12 mouse cellular contexts compared by ENCODE assay signal in the genomic region with DNA sequence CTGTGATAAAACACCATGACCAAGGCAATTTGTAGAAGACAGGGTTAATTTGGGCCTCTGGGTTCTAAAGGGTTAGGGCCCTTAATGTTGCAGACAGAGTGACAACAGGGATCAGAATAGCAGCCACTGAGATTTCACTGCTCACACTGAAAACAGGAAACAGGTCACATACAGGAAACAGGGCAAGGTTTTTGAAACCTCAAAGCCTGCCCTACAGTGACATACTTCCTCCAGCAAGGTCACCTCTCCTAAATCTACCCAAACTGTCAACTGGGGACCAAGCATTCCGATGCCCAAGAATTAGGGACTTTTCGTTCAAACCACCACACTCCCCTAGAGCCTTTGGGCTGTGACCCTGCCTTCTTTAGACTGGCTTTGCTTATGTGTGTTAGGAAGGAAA. TPM values are rescaled to one million over a fixed set of nuclear protein-coding genes. Genes with fewer than 3 reads are reported as not detected.
DNase-seq lines count a peak whose midpoint lies in the region; ATAC-seq and TF ChIP-seq lines count a peak whose summit lies in the region.
"Had no signal": no experiment of that assay in that cellular context is flagged by ENCODE, and none has a peak within 500 bp of the region (broad histone marks: within the 10 kb centered on the region; RNA-seq: fewer than 3 reads in every experiment).

No protein-coding gene starts in this region.

- no peak for TF ChIP-seq CTCF in left cerebral cortex, adult 2 months (IDR thresholded peaks at IDR 0.05)

- 0 out of 2 replicates have a peak, but pooled peaks cover 6% of the 10 kb centered on the region for H3K27me3 ChIP-seq in heart, embryonic 10.5 days (ENCODE audit: insufficient read depth, poor library complexity, severe bottlenecking)

- H3K36me3 ChIP-seq in heart, embryonic 10.5 days: no peaks in the 10 kb centered on the region

- H3K4me3 ChIP-seq in left cerebral cortex, adult 2 months: no peak overlapping the region
- no peak overlapping the region for H3K4me3 ChIP-seq in heart, embryonic 10.5 days

- H3K4me1 ChIP-seq in heart, embryonic 10.5 days: peaks cover 14% of the 10 kb centered on the region; the same call in 1 of the 2 replicates

- WGBS in heart, embryonic 10.5 days: 76% methylated on average over 2 of the region's 2 CpGs

- intact Hi-C loops in left cerebral cortex, adult 2 months (cut with DNase I): no loop called here
- intact Hi-C loops in left cerebral cortex, postnatal 4 days (cut with DNase I): no loop called here
- intact Hi-C loops in heart, postnatal 14 days (cut with DNase I): no loop called here

- no peaks in the 10 kb centered on the region for H3K9me3 ChIP-seq in heart, embryonic 10.5 days

- DNase-seq in left cerebral cortex, adult 2 months (ENCODE audit: extremely low spot score in 1 of 2, low spot score in 2 of 2): no peak
- DNase-seq in left cerebral cortex, postnatal 4 days: no peak
- peak; percentile 41 for DNase-seq in A20 (ENCODE audit: low read depth, low spot score)
- no peak for DNase-seq in heart, embryonic 10.5 days (ENCODE audit: low spot score)
- no peak for DNase-seq in heart, postnatal 14 days
- DNase-seq: adrenal gland, adult 8-10 months; kidney, postnatal 4 days had no signal

- peak overlapping the region; percentile 19; the same call in 1 of the 2 replicates for H3K27ac ChIP-seq in left cerebral cortex, adult 2 months
- H3K27ac ChIP-seq in heart, embryonic 10.5 days: no peak overlapping the region

- peak; percentile 93 for ATAC-seq in activated CD4-positive, CD25-positive, alpha-beta regulatory T cell, adult 4 months
- ATAC-seq in monocyte, adult 5-6 weeks (replicated peaks; ENCODE audit: insufficient number of reproducible peaks, low FRiP score, low TSS enrichment, poor library complexity, severe bottlenecking): peak; percentile 79
- ATAC-seq: forebrain, embryonic 16.5 days; lung, postnatal 0 days had no signal

RNA-seq across cellular contexts. Expression of a gene that starts 13.2 kb away (rescaled TPM):
- not detected for total RNA-seq in left cerebral cortex, adult 2 months (2021)
- not detected for total RNA-seq in left cerebral cortex, postnatal 4 days (2021)
- polyA plus RNA-seq in activated CD4-positive, CD25-positive, alpha-beta regulatory T cell, adult 4 months (2017; shearing (Covaris generic)): not detected
- 0.29 TPM in 1 of 3 replicates, not detected in the others for total RNA-seq in monocyte, adult 5-6 weeks (2017)
- 0.53 and 2.0 TPM in 2 replicates for polyA plus RNA-seq in heart, embryonic 10.5 days (2016; fragmentation: Nextera tagmentation; extraction: Ambion mirVana)
- total RNA-seq in heart, postnatal 14 days (2021): 1 to 10 TPM; 2.7 to 5.2 TPM
- polyA plus RNA-seq: midbrain, postnatal 0 days had no signal

RNA-seq across cellular contexts. Expression of a gene that starts 25.4 kb away (rescaled TPM):
- 1 to 10 TPM; 2.5 to 8.3 TPM for total RNA-seq in left cerebral cortex, adult 2 months (2021)
- total RNA-seq in left cerebral cortex, postnatal 4 days (2021): 1 to 10 TPM; 1.4 to 1.6 TPM
- 1 to 10 TPM; 4.3 to 5.6 TPM for polyA plus RNA-seq in activated CD4-positive, CD25-positive, alpha-beta regulatory T cell, adult 4 months (2017; shearing (Covaris generic))
- total RNA-seq in monocyte, adult 5-6 weeks (2017): 0.49 to 1.9 TPM (median 0.57 TPM) in 3 replicates
- 3.6 and 15.0 TPM in 2 replicates for polyA plus RNA-seq in heart, embryonic 10.5 days (2016; fragmentation: Nextera tagmentation; extraction: Ambion mirVana)
- total RNA-seq in heart, postnatal 14 days (2021): 1 to 10 TPM; 2.1 to 2.3 TPM
- polyA plus RNA-seq: forebrain, embryonic 16.5 days had no signal

RNA-seq across cellular contexts. Expression of a gene that starts 30.6 kb away (rescaled TPM):
- total RNA-seq in left cerebral cortex, adult 2 months (2021): 10 to 100 TPM; 28.9 to 34.1 TPM
- 1 to 10 TPM; 2.4 to 2.7 TPM for total RNA-seq in left cerebral cortex, postnatal 4 days (2021)
- under 1 TPM in 1 of 2 experiments, not detected in 1; 0.19 TPM for polyA plus RNA-seq in activated CD4-positive, CD25-positive, alpha-beta regulatory T cell, adult 4 months (2017; shearing (Covaris generic))
- total RNA-seq in monocyte, adult 5-6 weeks (2017): 0.21 to 0.49 TPM (median 0.38 TPM) in 3 replicates
- polyA plus RNA-seq in heart, embryonic 10.5 days (2016; fragmentation: Nextera tagmentation; extraction: Ambion mirVana): 0.27 and 0.41 TPM in 2 replicates
- total RNA-seq in heart, postnatal 14 days (2021): 1 to 10 TPM; 2.8 to 3.5 TPM

RNA-seq across cellular contexts. Expression of a gene that starts 32.7 kb away (rescaled TPM):
- 10 to 100 TPM; 72.8 to 79.1 TPM for total RNA-seq in left cerebral cortex, adult 2 months (2021)
- total RNA-seq in left cerebral cortex, postnatal 4 days (2021): 1 to 10 TPM; 8.4 to 8.7 TPM
- not detected for polyA plus RNA-seq in activated CD4-positive, CD25-positive, alpha-beta regulatory T cell, adult 4 months (2017; shearing (Covaris generic))
- total RNA-seq in monocyte, adult 5-6 weeks (2017): not detected in 3 replicates
- 167 and 365 TPM in 2 replicates for polyA plus RNA-seq in heart, embryonic 10.5 days (2016; fragmentation: Nextera tagmentation; extraction: Ambion mirVana)
- total RNA-seq in heart, postnatal 14 days (2021): 100 to 1,000 TPM; 712 to 747 TPM

RNA-seq across cellular contexts. Expression of a gene that starts 37.1 kb away (rescaled TPM):
- total RNA-seq in left cerebral cortex, adult 2 months (2021): 100 to 1,000 TPM; 737 to 759 TPM
- 10 to 100 TPM; 58.6 to 66.7 TPM for total RNA-seq in left cerebral cortex, postnatal 4 days (2021)
- not detected for polyA plus RNA-seq in activated CD4-positive, CD25-positive, alpha-beta regulatory T cell, adult 4 months (2017; shearing (Covaris generic))
- 3.0 to 4.3 TPM (median 4.1 TPM) in 3 replicates for total RNA-seq in monocyte, adult 5-6 weeks (2017)
- 3.9 and 4.3 TPM in 2 replicates for polyA plus RNA-seq in heart, embryonic 10.5 days (2016; fragmentation: Nextera tagmentation; extraction: Ambion mirVana)
- total RNA-seq in heart, postnatal 14 days (2021): 10 to 100 TPM; 17.9 to 18.4 TPM

Comparison
In these comparisons a context has a peak if more than half of its experiments do, and no peak if none do; other contexts are left out.
1. RNA of a gene that starts 30.6 kb away (total RNA-seq): 28.9 to 34.1 TPM in left cerebral cortex, adult 2 months; 2.8 to 3.5 TPM in heart, postnatal 14 days, 2.4 to 2.7 TPM in left cerebral cortex, postnatal 4 days and 0.21 to 0.49 TPM in monocyte, adult 5-6 weeks; every median in the first group is over 4 times any median in the second.